22 mouse cellular contexts compared by ENCODE assay signal in the genomic region with DNA sequence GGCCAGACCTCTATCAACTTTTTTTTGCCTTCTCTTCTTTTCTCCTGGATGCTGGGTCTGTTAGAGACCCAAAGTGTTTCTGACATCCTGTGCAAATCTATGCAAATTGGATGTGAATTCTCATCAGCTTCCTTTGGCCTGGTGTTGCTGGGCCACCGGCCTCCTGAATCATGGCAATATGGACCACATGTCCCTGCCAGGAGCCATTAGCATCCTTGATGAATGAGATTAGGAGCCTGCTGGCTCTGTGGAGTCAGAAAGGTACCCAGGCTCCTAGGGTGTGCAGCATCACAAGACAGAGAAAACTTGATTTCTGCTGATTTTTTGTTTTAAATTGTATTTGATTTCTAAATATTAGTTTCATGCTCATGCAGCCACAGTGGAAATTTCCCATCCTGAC.
"Had no signal": no experiment of that assay in that cellular context is flagged by ENCODE, and none has a peak within 500 bp of the region (broad histone marks: within the 10 kb centered on the region; RNA-seq: fewer than 3 reads in every experiment).

No protein-coding gene starts in this region.

- H3K36me3 ChIP-seq: kidney, embryonic 15.5 days; limb, embryonic 10.5 days; limb, embryonic 13.5 days; liver, embryonic 13.5 days; midbrain, embryonic 12.5 days; neural tube, embryonic 12.5 days; neural tube, embryonic 15.5 days had no signal

- DNase-seq: kidney, postnatal 10 days; kidney, postnatal 36 days; layer of hippocampus, postnatal 36 days; liver; liver, embryonic 13.5 days; lung, adult 2 months; lung, postnatal 14 days; lung, postnatal 4 days; right cerebral cortex, adult 18-20 months; right cerebral cortex, postnatal 14 days; right cerebral cortex, postnatal 4 days; thymus, adult 2 months; thymus, postnatal 14 days; thymus, postnatal 4 days had no signal

- H3K9me3 ChIP-seq: kidney, embryonic 15.5 days; limb, embryonic 10.5 days; limb, embryonic 13.5 days; liver, embryonic 13.5 days; midbrain, embryonic 12.5 days; neural tube, embryonic 12.5 days; neural tube, embryonic 15.5 days had no signal

- H3K4me3 ChIP-seq: kidney, embryonic 15.5 days; left cerebral cortex, adult 2 months; limb, embryonic 10.5 days; limb, embryonic 13.5 days; liver, embryonic 13.5 days; midbrain, embryonic 12.5 days; neural tube, embryonic 12.5 days; neural tube, embryonic 15.5 days had no signal

- H3K9ac ChIP-seq: kidney, embryonic 15.5 days; limb, embryonic 13.5 days; liver, embryonic 13.5 days; midbrain, embryonic 12.5 days; neural tube, embryonic 12.5 days; neural tube, embryonic 15.5 days had no signal

- H3K27ac ChIP-seq: kidney, embryonic 15.5 days; left cerebral cortex, adult 2 months; limb, embryonic 10.5 days; limb, embryonic 13.5 days; liver, embryonic 13.5 days; midbrain, embryonic 12.5 days; neural tube, embryonic 12.5 days; neural tube, embryonic 15.5 days; stomach, postnatal 0 days had no signal

- H3K27me3 ChIP-seq: kidney, embryonic 15.5 days; limb, embryonic 13.5 days; liver, embryonic 13.5 days; midbrain, embryonic 12.5 days; neural tube, embryonic 12.5 days; neural tube, embryonic 15.5 days had no signal

- H3K4me1 ChIP-seq: liver, embryonic 13.5 days; midbrain, embryonic 12.5 days; neural tube, embryonic 12.5 days had no signal

- H3K4me2 ChIP-seq: kidney, embryonic 15.5 days; limb, embryonic 13.5 days; liver, embryonic 13.5 days; midbrain, embryonic 12.5 days; neural tube, embryonic 12.5 days; neural tube, embryonic 15.5 days had no signal
